Mouse (Mus musculus) neural tube, embryonic 11.5 days (tissue): ENCODE data around the gene Kidins220. TPM values are rescaled to one million over a fixed set of nuclear protein-coding genes. Genes with fewer than 3 reads are reported as not detected.

Source experiments
- polyA plus RNA-seq: library from polyadenylated mRNA; unstranded; fragments of >200 nt; fragmentation: Nextera tagmentation; extraction: Ambion mirVana; gene quantifications from 2 replicates; pipeline ENCODE4 v1.2.1, GENCODE M21; 2014

Kidins220 gene
- polyA plus RNA-seq, 1 experiment from 2014 or later = 64.0 TPM

Other genes with a start within 250 kb of the Kidins220 start
- 51.0 and 60.9 TPM in 2 replicates for gene Mboat2, start 144.0 kb upstream of the Kidins220 start, polyA plus RNA-seq
- 311 and 361 TPM in 2 replicates for gene Id2, start 122.2 kb downstream of the Kidins220 start, polyA plus RNA-seq